Mouse (Mus musculus): ENCODE measurements around the gene Tfap4.

Tfap4 gene

GRCm38 (mm10) chr16:4559715-4560144 lies at the start of gene Tfap4:
Gene Tfap4 (minus strand): TSS chr16:4559854.
- peak; percentile 83 for DNase-seq (ENCODE audit: low read depth, low spot score)
- Histone ChIP-seq H3K36me3 (ENCODE audit: control insufficient read depth, insufficient read depth, low read length, poor library complexity, severe bottlenecking) (no peaks in the 10 kb centered on the region), H3K27me3 (ENCODE audit: control insufficient read depth, insufficient read depth, low read length, poor library complexity, severe bottlenecking) (no peaks in the 10 kb centered on the region)

GRCm38 (mm10) chr16:4608532-4609059 lies 48.9 kb upstream of the Tfap4 start:
- H3K27me3 ChIP-seq (ENCODE audit: control insufficient read depth, insufficient read depth, low read length, poor library complexity, severe bottlenecking): no peaks in the 10 kb centered on the region
- H3K36me3 ChIP-seq (ENCODE audit: control insufficient read depth, insufficient read depth, low read length, poor library complexity, severe bottlenecking): no peaks in the 10 kb centered on the region
- no peak for DNase-seq (ENCODE audit: low read depth, low spot score)

- H3K27me3 ChIP-seq (ENCODE audit: control insufficient read depth, insufficient read depth, low read length, poor library complexity, severe bottlenecking): no peaks in the 10 kb centered on the region
- peak; percentile 91 for DNase-seq (ENCODE audit: low read depth, low spot score)
- H3K36me3 ChIP-seq (ENCODE audit: control insufficient read depth, insufficient read depth, low read length, poor library complexity, severe bottlenecking): no peaks in the 10 kb centered on the region
These were observed 48.3 kb upstream of the Tfap4 start for GRCm38 (mm10) chr16:4607818-4608531.

- no peak for DNase-seq (ENCODE audit: low read depth, low spot score)
- H3K27me3 ChIP-seq (ENCODE audit: control insufficient read depth, insufficient read depth, low read length, poor library complexity, severe bottlenecking): no peaks in the 10 kb centered on the region
- no peaks in the 10 kb centered on the region for H3K36me3 ChIP-seq (ENCODE audit: control insufficient read depth, insufficient read depth, low read length, poor library complexity, severe bottlenecking)
These were observed 46.9 kb upstream of the Tfap4 start for GRCm38 (mm10) chr16:4606431-4607084.

DNA sequence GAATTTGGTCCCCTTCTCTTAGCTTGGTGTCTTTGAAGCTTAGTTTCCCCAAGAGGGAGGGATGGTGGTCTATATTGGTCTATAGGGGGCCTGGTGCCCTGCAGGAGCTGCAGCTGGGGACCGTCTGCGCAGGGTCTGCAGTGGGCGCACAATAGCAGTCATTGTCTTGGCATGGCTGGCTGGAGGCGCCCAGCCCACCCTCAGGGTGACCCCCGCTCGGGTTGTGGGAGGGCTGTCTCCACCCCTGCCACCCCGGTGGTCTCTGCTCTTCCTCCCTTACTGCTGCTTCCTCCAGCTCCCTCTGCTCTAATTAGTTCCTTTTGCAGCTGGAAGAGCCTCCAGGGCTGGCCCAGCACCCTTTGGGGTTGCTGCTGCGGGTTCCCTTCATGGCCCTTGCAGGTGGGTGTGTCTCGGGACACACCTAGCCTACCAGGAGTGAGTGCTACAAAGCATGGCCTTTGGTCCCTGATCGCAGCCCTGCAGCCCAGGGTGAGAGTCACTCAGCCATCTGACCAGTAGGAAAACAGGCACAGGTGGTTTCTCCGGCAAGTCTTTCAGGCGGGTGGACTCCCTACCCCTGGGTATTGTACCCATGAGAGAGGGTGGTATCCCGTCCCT lies 46.0 kb upstream of the Tfap4 start:
- DNase-seq (ENCODE audit: low read depth, low spot score): no peak
- Histone ChIP-seq H3K36me3 (ENCODE audit: control insufficient read depth, insufficient read depth, low read length, poor library complexity, severe bottlenecking) (no peaks in the 10 kb centered on the region), H3K27me3 (ENCODE audit: control insufficient read depth, insufficient read depth, low read length, poor library complexity, severe bottlenecking) (no peaks in the 10 kb centered on the region)

- H3K27me3 ChIP-seq (ENCODE audit: control insufficient read depth, insufficient read depth, low read length, poor library complexity, severe bottlenecking): no peaks in the 10 kb centered on the region
- DNase-seq (ENCODE audit: low read depth, low spot score): no peak
- H3K36me3 ChIP-seq (ENCODE audit: control insufficient read depth, insufficient read depth, low read length, poor library complexity, severe bottlenecking): no peaks in the 10 kb centered on the region
These were observed 44.7 kb upstream of the Tfap4 start for GRCm38 (mm10) chr16:4604293-4604837.

DNA sequence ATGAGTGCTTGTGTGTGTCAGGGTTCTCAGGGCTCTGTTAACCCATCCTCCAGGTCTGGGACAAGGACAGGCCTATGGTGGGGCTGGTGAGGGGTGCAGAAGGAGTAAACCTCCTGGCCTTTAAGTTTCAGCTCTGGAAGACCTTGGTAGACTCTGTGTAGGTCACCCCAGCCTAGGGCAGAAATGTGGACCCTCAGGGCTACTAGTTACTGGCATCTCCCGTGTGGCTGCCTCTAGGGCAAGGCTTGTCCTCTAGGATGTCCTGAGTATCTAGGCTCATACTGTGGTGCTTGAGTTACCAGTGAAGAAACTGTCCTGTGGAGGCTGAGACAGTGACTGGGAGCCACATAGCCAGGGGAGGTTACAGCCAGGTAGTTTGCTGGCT lies 43.8 kb upstream of the Tfap4 start:
- no peaks in the 10 kb centered on the region for H3K36me3 ChIP-seq (ENCODE audit: control insufficient read depth, insufficient read depth, low read length, poor library complexity, severe bottlenecking)
- DNase-seq (ENCODE audit: low read depth, low spot score): no peak
- H3K27me3 ChIP-seq (ENCODE audit: control insufficient read depth, insufficient read depth, low read length, poor library complexity, severe bottlenecking): no peaks in the 10 kb centered on the region

DNA sequence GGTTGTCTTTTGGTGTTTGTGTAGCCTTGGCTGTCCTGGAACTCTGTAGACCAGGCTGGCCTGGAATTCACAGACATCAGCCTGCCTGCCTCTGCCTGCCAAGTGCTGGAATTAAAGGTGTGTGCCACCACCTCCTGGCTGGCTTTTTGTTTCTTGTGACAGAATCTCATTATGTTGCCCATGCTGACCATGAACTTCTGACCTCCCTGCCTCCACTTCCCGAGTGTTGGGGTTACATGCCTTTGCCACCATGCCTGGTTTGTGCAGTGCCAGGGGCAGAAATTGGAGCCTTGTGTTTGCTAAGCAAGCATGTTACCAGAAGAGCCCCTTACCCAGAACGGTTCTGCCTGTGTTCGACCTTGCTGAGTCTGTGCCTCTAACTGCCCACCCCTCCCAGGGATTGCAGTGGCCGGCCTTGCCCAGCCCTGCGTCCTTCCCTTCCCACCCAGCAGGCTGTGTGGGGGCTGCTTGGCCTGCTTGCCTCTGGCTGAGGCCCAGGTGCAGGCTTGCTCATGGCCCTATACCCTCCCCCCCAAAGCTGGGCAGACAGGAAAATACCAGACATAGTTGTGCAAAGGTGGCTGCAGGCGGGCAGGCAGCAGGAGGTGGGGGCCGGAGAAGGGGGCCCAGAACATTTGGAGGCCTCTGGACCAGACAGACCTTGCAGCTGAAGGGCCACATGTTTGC lies 43.3 kb upstream of the Tfap4 start:
- no peaks in the 10 kb centered on the region for H3K27me3 ChIP-seq (ENCODE audit: control insufficient read depth, insufficient read depth, low read length, poor library complexity, severe bottlenecking)
- no peak for DNase-seq (ENCODE audit: low read depth, low spot score)
- H3K36me3 ChIP-seq (ENCODE audit: control insufficient read depth, insufficient read depth, low read length, poor library complexity, severe bottlenecking): no peaks in the 10 kb centered on the region

DNA sequence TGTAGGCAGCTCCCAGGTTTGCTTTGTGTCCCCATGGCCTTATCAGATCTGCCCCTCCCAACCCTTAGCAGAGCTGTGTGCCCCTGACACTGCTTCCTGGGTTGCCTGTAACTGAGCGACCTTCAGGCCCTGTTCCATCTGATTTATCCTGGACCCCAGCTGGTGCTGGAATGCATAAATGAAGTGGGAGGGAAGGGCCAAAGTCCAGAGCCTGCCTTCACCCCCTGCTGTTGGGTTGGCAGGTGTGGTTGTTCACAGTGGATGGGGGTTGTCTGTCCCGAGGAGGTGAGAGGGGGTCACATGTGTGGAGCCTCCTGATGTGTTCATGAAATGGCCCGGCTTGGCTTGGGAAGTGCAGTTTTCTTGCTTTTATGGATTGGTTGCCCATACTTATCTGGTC lies 42.5 kb upstream of the Tfap4 start:
- Histone ChIP-seq H3K36me3 (ENCODE audit: control insufficient read depth, insufficient read depth, low read length, poor library complexity, severe bottlenecking) (no peaks in the 10 kb centered on the region), H3K27me3 (ENCODE audit: control insufficient read depth, insufficient read depth, low read length, poor library complexity, severe bottlenecking) (no peaks in the 10 kb centered on the region)
- DNase-seq (ENCODE audit: low read depth, low spot score): no peak

- no peaks in the 10 kb centered on the region for H3K36me3 ChIP-seq (ENCODE audit: control insufficient read depth, insufficient read depth, low read length, poor library complexity, severe bottlenecking)
- DNase-seq (ENCODE audit: low read depth, low spot score): no peak
- no peaks in the 10 kb centered on the region for H3K27me3 ChIP-seq (ENCODE audit: control insufficient read depth, insufficient read depth, low read length, poor library complexity, severe bottlenecking)
These were observed 41.2 kb upstream of the Tfap4 start for GRCm38 (mm10) chr16:4600701-4601310.

DNA sequence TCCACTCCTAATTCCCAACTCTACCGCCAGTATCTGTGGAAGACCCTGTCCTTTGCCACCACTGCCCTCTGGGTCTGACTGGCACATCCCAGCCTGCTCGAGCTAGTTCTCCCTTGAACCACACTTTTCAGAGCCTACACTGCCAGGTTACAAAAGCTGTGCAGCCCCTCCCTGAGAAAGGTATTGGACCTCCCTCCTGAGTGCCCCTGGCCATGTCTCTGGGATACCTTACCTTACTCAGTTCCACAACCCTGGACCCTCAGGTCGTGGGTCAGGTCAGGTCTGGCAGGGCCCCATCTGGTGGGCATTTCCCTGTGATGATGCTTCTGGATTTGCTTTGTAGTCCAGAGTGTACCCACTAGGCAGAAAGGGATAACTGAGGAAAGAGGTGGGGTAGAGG lies 40.0 kb upstream of the Tfap4 start:
- Histone ChIP-seq H3K36me3 (ENCODE audit: control insufficient read depth, insufficient read depth, low read length, poor library complexity, severe bottlenecking) (no peaks in the 10 kb centered on the region), H3K27me3 (ENCODE audit: control insufficient read depth, insufficient read depth, low read length, poor library complexity, severe bottlenecking) (no peaks in the 10 kb centered on the region; the same call in 1 of the 2 replicates)
- no peak for DNase-seq (ENCODE audit: low read depth, low spot score)

GRCm38 (mm10) chr16:4598891-4599543 lies 39.4 kb upstream of the Tfap4 start:
- H3K36me3 ChIP-seq (ENCODE audit: control insufficient read depth, insufficient read depth, low read length, poor library complexity, severe bottlenecking): no peaks in the 10 kb centered on the region
- no peaks in the 10 kb centered on the region; the same call in none of the 2 replicates for H3K27me3 ChIP-seq (ENCODE audit: control insufficient read depth, insufficient read depth, low read length, poor library complexity, severe bottlenecking)
- DNase-seq (ENCODE audit: low read depth, low spot score): no peak

- no peak for DNase-seq (ENCODE audit: low read depth, low spot score)
- H3K27me3 ChIP-seq (ENCODE audit: control insufficient read depth, insufficient read depth, low read length, poor library complexity, severe bottlenecking): no peaks in the 10 kb centered on the region; the same call in none of the 2 replicates
- H3K36me3 ChIP-seq (ENCODE audit: control insufficient read depth, insufficient read depth, low read length, poor library complexity, severe bottlenecking): no peaks in the 10 kb centered on the region
These were observed 38.4 kb upstream of the Tfap4 start for GRCm38 (mm10) chr16:4598041-4598440.

GRCm38 (mm10) chr16:4597296-4597695 lies 37.6 kb upstream of the Tfap4 start:
- DNase-seq (ENCODE audit: low read depth, low spot score): no peak
- no peaks in the 10 kb centered on the region for H3K36me3 ChIP-seq (ENCODE audit: control insufficient read depth, insufficient read depth, low read length, poor library complexity, severe bottlenecking)

More at GRCm38 (mm10) chr16:4597296-4597695, 37.6 kb upstream of the Tfap4 start:
- no peaks in the 10 kb centered on the region; the same call in none of the 2 replicates for H3K27me3 ChIP-seq (ENCODE audit: control insufficient read depth, insufficient read depth, low read length, poor library complexity, severe bottlenecking)

Data from splenic B cell, adult 2 months (primary cell).